Mouse (Mus musculus) brown adipose tissue, adult 24 weeks (tissue): Measurements from ENCODE around the gene Hsdl2. TPM values are rescaled to one million over a fixed set of nuclear protein-coding genes. Genes with fewer than 3 reads are reported as not detected.

Source experiments
- H3K27ac ChIP-seq: fragments of 200-500 bp; replicated peaks from 2 replicates; pipeline ENCODE4 v1.5.1; 2012; ENCODE audit warnings: low read depth, mild to moderate bottlenecking, low read length
- H3K4me1 ChIP-seq: fragments of 200-500 bp; 2 replicates; pipeline ENCODE4 v1.6.1; 2012; ENCODE audit warnings: low read length, mixed read lengths; ENCODE audit not compliant: control insufficient read depth, insufficient read depth, insufficient read length
- H3K4me3 ChIP-seq: fragments of 200-500 bp; 2 replicates; pipeline ENCODE4 v1.5.1; 2012; ENCODE audit warnings: low read depth, mild to moderate bottlenecking, low read length, moderate library complexity; ENCODE audit not compliant: insufficient read depth
- polyA plus RNA-seq: library from polyadenylated mRNA; stranded (reverse); fragments of >200 nt; gene quantifications from 2 replicates; pipeline ENCODE4 v1.2.4, GENCODE M21; 2012; ENCODE audit not compliant: missing spikeins, insufficient read depth, insufficient read length

The Hsdl2 gene
- polyA plus RNA-seq, 1 experiment: 343 TPM

GRCm38 (mm10) chr4:59663451-59663850 lies 82.1 kb downstream of the Hsdl2 start:
- no peak overlapping the region for H3K4me3 ChIP-seq
- H3K4me1 ChIP-seq: no peaks in the 10 kb centered on the region
- H3K27ac ChIP-seq: no peak overlapping the region

- Histone ChIP-seq H3K4me1 (no peaks in the 10 kb centered on the region), H3K27ac (no peak overlapping the region), H3K4me3 (no peak overlapping the region)
Measured at GRCm38 (mm10) chr4:59666550-59667317, 85.4 kb downstream of the Hsdl2 start.

- no peaks in the 10 kb centered on the region for H3K4me1 ChIP-seq
- no peak overlapping the region for H3K27ac ChIP-seq
- H3K4me3 ChIP-seq: no peak overlapping the region
Measured at GRCm38 (mm10) chr4:59668050-59668449, 86.7 kb downstream of the Hsdl2 start.

Other genes starting within 250 kb of the Hsdl2 start
- gene Susd1, start 142.9 kb upstream of the Hsdl2 start, polyA plus RNA-seq: 1.1 and 1.6 TPM in 2 replicates
- gene Ptbp3, start 32.2 kb upstream of the Hsdl2 start, polyA plus RNA-seq: 29.8 and 31.9 TPM in 2 replicates
- 1.7 and 3.0 TPM in 2 replicates for gene E130308A19Rik, start 44.6 kb downstream of the Hsdl2 start, polyA plus RNA-seq
- gene Inip, start 220.0 kb downstream of the Hsdl2 start, polyA plus RNA-seq: 8.4 and 11.5 TPM in 2 replicates
- gene Snx30, start 224.3 kb downstream of the Hsdl2 start, polyA plus RNA-seq: 1.0 and 2.5 TPM in 2 replicates